Mouse (Mus musculus): ENCODE results near the gene Vps53. TPM values are rescaled to one million over a fixed set of nuclear protein-coding genes. Genes with fewer than 3 reads are reported as not detected.

Gene Vps53
- polyA plus RNA-seq, 1 experiment from 2014 or later, result 39.7 TPM

DNA sequence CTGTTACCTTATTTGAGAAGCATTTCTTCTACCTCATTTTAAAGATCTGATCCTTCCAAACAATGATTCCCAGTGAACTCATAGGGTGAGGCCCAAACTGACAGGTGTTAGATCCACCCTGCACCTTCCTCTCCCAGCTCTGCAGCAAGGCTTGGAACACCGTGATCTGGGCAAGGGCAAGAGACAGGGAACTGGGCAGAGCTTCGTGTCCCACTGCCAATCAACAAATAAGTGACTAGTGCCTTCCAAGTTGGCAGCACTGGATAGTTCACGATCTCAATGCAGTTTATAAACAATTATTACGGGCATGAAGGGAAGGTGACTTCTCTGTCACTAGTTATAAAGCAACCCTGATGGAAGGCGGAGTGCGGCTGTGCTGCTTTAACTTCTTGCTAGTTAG lies 109.6 kb downstream of the Vps53 start:
- Histone ChIP-seq H3K36me3 (no peaks in the 10 kb centered on the region), H3K4me3 (replicated peaks) (no peak overlapping the region), H3K9me3 (no peaks in the 10 kb centered on the region), H3K4me1 (no peaks in the 10 kb centered on the region; the same call in 1 of the 2 replicates), H3K27me3 (replicated peaks) (no peaks in the 10 kb centered on the region), H3K4me2 (no peak overlapping the region), H3K9ac (no peak overlapping the region), H3K27ac (no peak overlapping the region)
- WGBS, result 79% methylated on average over 6 of the region's 6 CpGs
- ATAC-seq (ENCODE audit: insufficient read depth, low FRiP score, low read depth), result no peak

DNA sequence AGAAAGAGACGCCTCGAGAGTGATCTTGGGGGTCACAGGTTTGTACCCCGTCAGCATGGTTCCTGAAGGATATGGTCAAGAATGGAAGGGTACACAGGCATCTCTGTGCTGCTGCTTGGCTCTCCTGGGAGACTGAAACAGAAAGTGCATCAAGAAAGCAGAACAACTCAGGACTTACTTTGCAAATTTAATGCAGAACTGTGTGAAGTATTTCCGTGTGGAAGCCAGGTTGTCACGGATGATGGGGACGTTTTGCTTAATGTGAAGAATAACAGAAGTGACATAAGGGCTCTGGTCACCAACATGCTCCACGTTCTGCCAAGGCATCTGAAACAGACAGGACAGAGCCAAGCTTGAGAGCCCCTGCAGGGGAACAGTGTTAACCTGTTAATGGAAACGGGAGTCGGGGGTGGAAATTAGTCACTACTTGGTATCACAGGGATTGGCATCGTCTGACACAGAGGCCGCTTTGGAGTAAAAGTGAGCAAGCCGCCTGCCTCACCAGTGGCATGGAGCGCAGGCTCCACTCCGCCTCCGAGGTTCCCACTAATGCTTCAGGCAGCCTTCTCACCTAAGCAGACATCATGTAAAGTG lies 112.8 kb downstream of the Vps53 start:
- WGBS, result 86% methylated on average over 15 of the region's 15 CpGs

GRCm38 (mm10) chr11:76065521-76066095 lies 113.8 kb downstream of the Vps53 start:
- Histone ChIP-seq H3K27ac (no peak overlapping the region), H3K36me3 (no peaks in the 10 kb centered on the region), H3K27me3 (replicated peaks) (no peaks in the 10 kb centered on the region)

More for the DNA sequence above, 112.8 kb downstream of the Vps53 start:
- H3K4me3 ChIP-seq (replicated peaks), result no peak overlapping the region
- H3K4me2 ChIP-seq, result no peak overlapping the region
- H3K9me3 ChIP-seq, result no peaks in the 10 kb centered on the region
- H3K4me1 ChIP-seq, result no peaks in the 10 kb centered on the region; the same call in 1 of the 2 replicates
- H3K27ac ChIP-seq, result no peak overlapping the region
- no peaks in the 10 kb centered on the region for H3K27me3 ChIP-seq (replicated peaks)
- no peak for ATAC-seq (ENCODE audit: insufficient read depth, low FRiP score, low read depth)
- no peaks in the 10 kb centered on the region for H3K36me3 ChIP-seq
- H3K9ac ChIP-seq, result no peak overlapping the region

GRCm38 (mm10) chr11:76064411-76064810 lies 115.0 kb downstream of the Vps53 start:
- H3K9me3 ChIP-seq, result no peaks in the 10 kb centered on the region
- H3K4me2 ChIP-seq, result no peak overlapping the region
- H3K27ac ChIP-seq, result no peak overlapping the region
- H3K9ac ChIP-seq, result no peak overlapping the region
- H3K36me3 ChIP-seq, result no peaks in the 10 kb centered on the region
- WGBS, result 84% methylated on average over 7 of the region's 7 CpGs
- no peak overlapping the region for H3K4me3 ChIP-seq (replicated peaks)
- H3K27me3 ChIP-seq (replicated peaks), result no peaks in the 10 kb centered on the region
- peaks cover 8% of the 10 kb centered on the region; the same call in 1 of the 2 replicates for H3K4me1 ChIP-seq
- no peak for ATAC-seq (ENCODE audit: insufficient read depth, low FRiP score, low read depth)

More at GRCm38 (mm10) chr11:76065521-76066095, 113.8 kb downstream of the Vps53 start:
- WGBS, result 68% methylated on average over 9 of the region's 9 CpGs
- Histone ChIP-seq H3K9ac (no peak overlapping the region), H3K4me3 (replicated peaks) (no peak overlapping the region), H3K4me2 (no peak overlapping the region), H3K4me1 (no peaks in the 10 kb centered on the region; the same call in 1 of the 2 replicates), H3K9me3 (no peaks in the 10 kb centered on the region)
- ATAC-seq (ENCODE audit: insufficient read depth, low FRiP score, low read depth), result no peak

GRCm38 (mm10) chr11:76060906-76061305 lies 118.5 kb downstream of the Vps53 start:
- Histone ChIP-seq H3K27ac (no peak overlapping the region), H3K4me2 (no peak overlapping the region), H3K9ac (no peak overlapping the region), H3K4me3 (replicated peaks) (no peak overlapping the region), H3K36me3 (no peaks in the 10 kb centered on the region), H3K4me1 (peaks cover 9% of the 10 kb centered on the region; the same call in 1 of the 2 replicates), H3K9me3 (no peaks in the 10 kb centered on the region), H3K27me3 (replicated peaks) (no peaks in the 10 kb centered on the region)
- WGBS, result 89% methylated on average over 2 of the region's 2 CpGs
- ATAC-seq (ENCODE audit: insufficient read depth, low FRiP score, low read depth), result no peak

DNA sequence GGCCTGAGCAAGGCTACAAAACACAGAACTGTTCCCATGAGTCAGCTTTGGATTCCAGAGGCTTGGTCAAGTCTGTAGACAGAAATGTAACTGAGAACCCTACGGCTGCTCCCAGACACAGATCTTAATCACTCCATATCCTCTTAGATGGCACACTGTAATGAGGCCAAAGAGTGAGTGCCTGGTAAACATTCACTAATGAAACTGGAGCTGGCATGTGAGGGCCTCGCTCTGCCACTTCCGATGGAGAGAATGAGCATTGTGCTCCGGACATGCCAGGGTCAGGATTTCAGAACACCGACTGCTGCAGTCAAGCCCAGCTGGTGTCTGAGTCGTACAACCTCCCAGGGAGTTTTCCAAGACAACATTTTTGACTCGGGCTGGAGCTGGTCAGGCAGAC lies 119.5 kb downstream of the Vps53 start:
- H3K9ac ChIP-seq, result no peak overlapping the region
- no peak overlapping the region for H3K4me2 ChIP-seq
- 0 out of 2 replicates have a peak, but pooled peaks cover 9% of the 10 kb centered on the region for H3K4me1 ChIP-seq
- 42% methylated on average over 7 of the region's 7 CpGs for WGBS
- H3K4me3 ChIP-seq (replicated peaks), result no peak overlapping the region
- no peak for ATAC-seq (ENCODE audit: insufficient read depth, low FRiP score, low read depth)
- peak overlapping the region; percentile 5; the same call in 1 of the 2 replicates for H3K27ac ChIP-seq
- H3K27me3 ChIP-seq (replicated peaks), result no peaks in the 10 kb centered on the region
- H3K36me3 ChIP-seq, result no peaks in the 10 kb centered on the region
- H3K9me3 ChIP-seq, result no peaks in the 10 kb centered on the region

DNA sequence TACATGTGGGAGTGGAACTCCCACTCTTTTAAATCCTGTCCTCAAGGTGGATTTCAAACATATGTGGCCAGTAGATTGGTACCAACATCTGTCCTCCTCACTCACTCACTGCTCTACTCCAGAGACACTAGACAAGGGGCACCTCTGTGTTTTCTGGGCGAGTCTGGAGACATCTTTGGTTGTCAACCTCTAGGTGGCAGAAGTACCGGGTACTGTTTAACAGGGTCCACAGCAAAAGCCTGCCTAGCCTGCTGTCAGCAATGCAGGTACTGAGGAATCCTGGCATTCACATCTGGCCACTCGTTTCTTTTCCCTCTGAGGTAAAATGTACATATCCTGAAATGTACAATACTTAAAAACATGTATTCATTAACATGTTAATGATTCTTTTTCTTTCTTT lies 123.0 kb downstream of the Vps53 start:
- H3K27ac ChIP-seq, result no peak overlapping the region
- H3K27me3 ChIP-seq (replicated peaks), result no peaks in the 10 kb centered on the region
- ATAC-seq (ENCODE audit: insufficient read depth, low FRiP score, low read depth), result no peak
- peaks cover 14% of the 10 kb centered on the region for H3K4me1 ChIP-seq
- no peak overlapping the region for H3K4me2 ChIP-seq
- 40% methylated on average over 3 of the region's 3 CpGs for WGBS
- H3K36me3 ChIP-seq, result no peaks in the 10 kb centered on the region
- H3K9ac ChIP-seq, result no peak overlapping the region
- no peak overlapping the region for H3K4me3 ChIP-seq (replicated peaks)
- no peaks in the 10 kb centered on the region for H3K9me3 ChIP-seq

GRCm38 (mm10) chr11:76052496-76052895 lies 127.0 kb downstream of the Vps53 start:
- ATAC-seq (ENCODE audit: insufficient read depth, low FRiP score, low read depth), result no peak
- WGBS, result 81% methylated on average over 5 of the region's 5 CpGs

DNA sequence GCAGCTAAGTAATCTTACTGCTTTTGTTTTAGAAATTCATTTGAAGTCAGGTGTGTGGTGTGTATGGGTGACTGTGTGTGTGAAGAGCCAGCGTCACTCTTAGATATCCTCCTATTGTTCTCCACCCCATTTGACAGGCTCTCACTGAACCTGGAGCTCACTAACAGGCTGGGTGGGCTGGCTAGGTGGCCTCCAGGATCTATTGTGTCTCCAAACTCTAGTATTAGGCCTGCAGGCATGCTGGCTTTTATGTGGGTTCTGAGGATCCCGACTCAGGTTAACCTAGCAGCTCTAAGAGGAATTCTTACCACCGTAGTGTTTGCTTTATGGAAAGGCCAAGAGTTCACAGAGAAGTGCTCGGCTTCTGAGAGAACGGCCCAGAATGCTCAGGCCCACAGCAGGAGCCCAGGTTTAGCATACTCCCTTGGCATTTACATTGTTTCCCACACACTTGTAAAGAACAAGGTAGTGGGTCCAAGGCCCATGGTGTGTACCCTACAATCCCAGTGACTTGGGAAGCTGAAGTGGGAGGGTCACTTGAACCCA lies 128.4 kb downstream of the Vps53 start:
- no peak overlapping the region for H3K27ac ChIP-seq
- no peak for ATAC-seq (ENCODE audit: insufficient read depth, low FRiP score, low read depth)
- 46% methylated on average over 5 of the region's 5 CpGs for WGBS

More at GRCm38 (mm10) chr11:76052496-76052895, 127.0 kb downstream of the Vps53 start:
- Histone ChIP-seq H3K36me3 (no peaks in the 10 kb centered on the region), H3K27ac (no peak overlapping the region), H3K4me2 (no peak overlapping the region), H3K27me3 (replicated peaks) (no peaks in the 10 kb centered on the region), H3K4me1 (peaks cover 5% of the 10 kb centered on the region), H3K9ac (no peak overlapping the region), H3K9me3 (no peaks in the 10 kb centered on the region), H3K4me3 (replicated peaks) (no peak overlapping the region)

GRCm38 (mm10) chr11:76050509-76050908 lies 128.9 kb downstream of the Vps53 start:
- H3K9me3 ChIP-seq, result no peaks in the 10 kb centered on the region
- H3K4me1 ChIP-seq, result peaks cover 5% of the 10 kb centered on the region
- H3K27me3 ChIP-seq (replicated peaks), result no peaks in the 10 kb centered on the region
- no peak overlapping the region for H3K9ac ChIP-seq
- 0 out of 2 replicates have a peak, but pooled peaks cover 4% of the 10 kb centered on the region for H3K36me3 ChIP-seq
- no peak for ATAC-seq (ENCODE audit: insufficient read depth, low FRiP score, low read depth)
- H3K27ac ChIP-seq, result no peak overlapping the region
- no peak overlapping the region for H3K4me3 ChIP-seq (replicated peaks)
- WGBS, result 48% methylated on average over 3 of the region's 3 CpGs
- no peak overlapping the region for H3K4me2 ChIP-seq

More for the DNA sequence above, 128.4 kb downstream of the Vps53 start:
- no peaks in the 10 kb centered on the region for H3K9me3 ChIP-seq
- H3K4me1 ChIP-seq, result peaks cover 5% of the 10 kb centered on the region
- no peak overlapping the region for H3K9ac ChIP-seq
- no peak overlapping the region for H3K4me2 ChIP-seq
- H3K4me3 ChIP-seq (replicated peaks), result no peak overlapping the region
- no peaks in the 10 kb centered on the region for H3K27me3 ChIP-seq (replicated peaks)
- 0 out of 2 replicates have a peak, but pooled peaks cover 4% of the 10 kb centered on the region for H3K36me3 ChIP-seq

- Histone ChIP-seq H3K4me1 (no peaks in the 10 kb centered on the region), H3K9me3 (no peaks in the 10 kb centered on the region), H3K9ac (no peak overlapping the region), H3K36me3 (0 out of 2 replicates have a peak, but pooled peaks cover 4% of the 10 kb centered on the region), H3K27ac (no peak overlapping the region), H3K4me3 (replicated peaks) (no peak overlapping the region), H3K27me3 (replicated peaks) (no peaks in the 10 kb centered on the region), H3K4me2 (no peak overlapping the region)
- no peak for ATAC-seq (ENCODE audit: insufficient read depth, low FRiP score, low read depth)
- WGBS, result 69% methylated on average over 6 of the region's 6 CpGs
These were observed 134.1 kb downstream of the Vps53 start for GRCm38 (mm10) chr11:76045367-76045766.

DNA sequence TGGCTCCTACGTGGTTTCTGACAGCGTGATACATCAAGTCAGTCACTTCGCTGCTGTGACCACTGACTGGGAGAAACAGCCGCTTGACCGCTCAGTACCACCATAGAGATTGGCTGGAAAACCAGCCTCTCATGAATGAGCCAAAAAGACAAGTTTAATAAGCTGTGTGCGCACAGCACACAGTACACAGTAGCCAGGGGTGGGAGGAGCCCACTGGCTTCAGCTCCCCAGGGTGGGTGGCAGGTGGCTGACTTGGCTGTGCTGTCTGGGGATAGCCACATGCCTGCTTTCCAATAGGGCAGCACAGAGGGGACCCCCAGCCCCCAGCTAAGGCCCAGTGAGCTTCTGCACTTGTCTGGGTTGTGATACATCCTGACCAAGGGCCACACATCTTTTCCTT lies 135.0 kb downstream of the Vps53 start:
- Histone ChIP-seq H3K4me2 (no peak overlapping the region), H3K27me3 (replicated peaks) (no peaks in the 10 kb centered on the region), H3K9ac (no peak overlapping the region), H3K27ac (no peak overlapping the region), H3K9me3 (no peaks in the 10 kb centered on the region), H3K36me3 (0 out of 2 replicates have a peak, but pooled peaks cover 4% of the 10 kb centered on the region), H3K4me3 (replicated peaks) (no peak overlapping the region), H3K4me1 (no peaks in the 10 kb centered on the region)
- WGBS, result 83% methylated on average over 6 of the region's 6 CpGs
- no peak for ATAC-seq (ENCODE audit: insufficient read depth, low FRiP score, low read depth)

Measured in stomach, embryonic 15.5 days (tissue).